Mouse (Mus musculus) embryo, embryonic 10 days (tissue): Measurements from ENCODE around the gene Pvalb.

Experiments used
- DNase-seq: peaks from one replicate; pipeline ENCODE4 v3.0.0-alpha.2; 2015; ENCODE audit warnings: low spot score

Pvalb gene

GRCm38 (mm10) chr15:78158335-78158734 lies 47.9 kb downstream of the Pvalb start:
- DNase-seq = no peak

GRCm38 (mm10) chr15:78157824-78158223 lies 48.4 kb downstream of the Pvalb start:
- no peak for DNase-seq

- no peak for DNase-seq
Observed at GRCm38 (mm10) chr15:78157330-78157729, 48.9 kb downstream of the Pvalb start.

DNA sequence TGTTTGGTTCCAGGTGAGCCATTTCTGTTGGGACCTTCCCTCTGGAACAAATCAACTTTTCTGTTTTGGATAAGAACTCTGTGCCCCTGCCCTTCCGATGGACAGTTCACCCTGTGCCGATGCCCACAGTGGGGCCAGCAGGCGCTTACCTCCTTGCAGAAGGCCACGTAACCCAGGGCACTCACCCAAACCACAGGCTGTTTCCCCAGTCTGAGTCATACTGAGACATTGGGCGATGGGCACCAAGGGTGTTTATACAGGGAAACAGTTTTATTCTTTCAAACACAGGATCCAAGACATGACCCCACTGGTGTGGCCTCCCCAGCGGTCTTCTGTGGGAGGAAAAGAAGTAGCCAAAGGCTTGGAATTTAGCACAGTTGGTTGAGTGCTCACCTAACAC lies 50.8 kb downstream of the Pvalb start:
- no peak for DNase-seq

DNA sequence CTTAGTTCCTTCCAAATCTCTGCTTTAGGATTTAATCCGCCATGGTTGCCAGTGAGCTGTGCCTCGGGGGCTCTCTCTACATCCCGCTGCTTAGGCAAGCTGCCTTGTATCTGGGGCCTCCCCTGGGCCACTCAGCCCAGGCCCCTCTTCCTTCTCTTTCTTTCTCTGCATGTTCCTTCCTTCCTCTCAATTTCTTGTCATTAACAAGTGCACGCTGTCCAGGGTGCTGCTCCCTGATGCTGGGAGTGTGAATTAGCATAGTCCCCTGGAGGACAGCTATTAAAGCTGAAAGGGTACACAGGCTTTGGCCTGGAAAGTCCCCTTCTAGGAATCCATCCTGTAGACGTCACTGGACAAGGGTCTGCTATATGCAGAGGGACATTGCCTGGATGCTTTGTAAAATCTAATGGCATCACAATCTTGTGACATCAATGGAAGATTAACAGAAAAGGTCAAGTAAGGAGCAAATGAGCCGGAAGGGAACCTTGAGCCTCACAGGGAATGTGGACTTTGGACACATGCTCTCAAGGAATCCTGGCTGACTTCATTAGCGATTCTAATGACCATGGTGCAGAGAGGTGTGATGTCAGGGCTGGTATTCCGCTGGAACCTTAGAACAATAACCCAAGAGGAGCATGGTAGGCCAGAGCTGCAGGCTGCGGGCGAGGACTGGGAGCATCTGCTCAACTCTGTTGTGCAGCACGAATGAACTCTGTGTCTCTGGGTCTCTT lies 53.0 kb downstream of the Pvalb start:
- peak; percentile 59 for DNase-seq

DNA sequence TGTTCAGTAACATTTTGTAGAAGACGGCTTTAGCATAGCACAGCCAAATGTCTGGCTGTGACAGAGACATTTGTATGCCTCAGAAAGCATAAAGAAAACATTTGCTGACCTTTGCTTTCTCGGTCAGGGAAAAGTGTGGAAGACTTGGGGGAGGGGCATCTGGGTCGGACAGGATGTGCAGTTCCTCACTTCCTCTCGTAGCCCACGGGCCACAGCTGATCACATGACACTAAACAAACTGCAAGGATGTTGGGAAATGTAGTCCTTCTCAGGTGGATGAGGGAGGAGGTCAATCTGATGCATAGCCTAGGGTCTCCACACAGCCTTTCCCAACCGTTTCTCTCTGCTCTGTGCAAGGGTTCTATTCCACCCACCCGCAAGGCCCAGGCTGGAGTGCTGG lies 57.6 kb downstream of the Pvalb start:
- DNase-seq = peak; percentile 48
